Mouse (Mus musculus) gastrocnemius, adult 18-20 months (tissue): Measurements from ENCODE around the gene Cbr3. TPM values are rescaled to one million over a fixed set of nuclear protein-coding genes. Genes with fewer than 3 reads are reported as not detected.
"Not testable (repeated sequence)": the region's sequence is repeated elsewhere in the genome, so short reads cannot be mapped to it uniquely, and the experiment has no call there.

ENCODE experiments used
- DNase-seq: peaks from one replicate; pipeline ENCODE4 v3.0.0; 2021; ENCODE audit warnings: low spot score
- long read RNA-seq, 2 experiments: library from polyadenylated mRNA; stranded (forward); transcript quantifications; one replicate each; pipeline ENCODE4 v2.0.0; 2021
- total RNA-seq, 2 experiments: library from RNA; stranded (reverse); gene quantifications; 2 replicates each; pipeline ENCODE4 v1.2.3; 2021

Gene Cbr3
- total RNA-seq = 1 to 10 TPM in 1 of 2 experiments, under 1 TPM in 1; 0.91 to 1.4 TPM
- long read RNA-seq, experiment 1, partial matches to known transcripts = 0 of 2 reads
- long read RNA-seq, experiment 1, other reads (novel, unspliced or antisense) = 0 of 2 reads
- long read RNA-seq, experiment 2, partial matches to known transcripts = 0 of 1 reads
- long read RNA-seq, experiment 2, other reads (novel, unspliced or antisense) = 0 of 1 reads

DNA sequence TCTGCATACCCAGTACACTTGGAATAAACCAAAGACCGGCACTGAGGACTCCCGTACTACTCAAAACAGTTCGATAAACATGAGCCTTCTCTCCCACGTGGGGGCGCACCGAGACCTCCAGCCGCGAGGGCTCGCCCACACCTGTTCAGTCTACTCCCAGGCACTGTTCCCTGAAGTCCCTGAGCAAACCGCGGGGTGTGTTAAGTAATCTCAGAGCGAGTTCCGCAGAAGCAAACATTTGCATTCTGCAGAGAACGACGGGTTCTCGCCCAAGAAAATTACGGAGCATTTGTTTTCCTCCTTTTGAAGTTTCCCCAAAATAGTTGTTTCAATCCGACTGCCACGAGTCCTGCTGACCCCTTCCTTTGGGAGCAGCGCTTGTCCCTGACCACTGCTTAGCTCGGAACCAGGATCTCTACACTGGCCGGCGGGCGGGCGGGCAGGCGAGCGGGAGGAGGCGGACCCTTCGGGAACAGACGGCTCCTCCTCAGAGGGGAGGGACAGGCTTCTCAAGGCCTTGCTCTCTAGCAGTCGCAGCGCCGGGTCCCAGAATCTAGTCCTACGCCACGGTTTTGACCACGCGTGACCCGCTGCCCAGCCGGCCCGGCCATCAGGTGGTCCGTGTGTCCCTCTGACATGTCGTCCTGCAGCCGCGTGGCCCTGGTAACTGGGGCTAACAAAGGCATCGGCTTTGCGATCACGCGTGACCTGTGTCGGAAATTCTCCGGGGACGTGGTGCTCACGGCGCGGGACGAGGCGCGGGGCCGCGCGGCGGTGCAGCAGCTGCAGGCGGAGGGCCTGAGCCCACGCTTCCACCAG is at the start of gene Cbr3:
Gene Cbr3, plus strand, starts transcription at position 527 of the 819 bp plus-strand sequence.
- DNase-seq = peak; percentile 70

DNA sequence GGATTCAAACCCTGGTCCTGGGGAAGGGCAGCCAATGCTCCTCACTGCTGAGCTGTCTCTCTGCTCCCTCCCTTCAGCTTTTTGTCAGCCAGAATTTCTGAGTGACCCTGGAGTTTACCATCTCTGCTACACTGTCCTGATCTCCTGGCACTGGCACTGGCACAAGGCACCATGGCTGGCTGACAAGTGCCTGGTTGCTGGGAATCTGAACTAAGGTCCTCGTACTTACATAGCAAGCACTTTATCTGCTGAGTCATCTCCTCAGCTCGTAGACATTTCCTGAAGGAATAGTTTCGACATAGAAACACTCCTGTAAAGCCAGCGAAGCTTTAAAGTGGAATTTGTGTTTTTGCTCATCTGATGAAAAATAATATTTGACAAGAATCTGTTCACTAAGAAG is 39.0 kb upstream of the Cbr3 start:
- no peak for DNase-seq

DNA sequence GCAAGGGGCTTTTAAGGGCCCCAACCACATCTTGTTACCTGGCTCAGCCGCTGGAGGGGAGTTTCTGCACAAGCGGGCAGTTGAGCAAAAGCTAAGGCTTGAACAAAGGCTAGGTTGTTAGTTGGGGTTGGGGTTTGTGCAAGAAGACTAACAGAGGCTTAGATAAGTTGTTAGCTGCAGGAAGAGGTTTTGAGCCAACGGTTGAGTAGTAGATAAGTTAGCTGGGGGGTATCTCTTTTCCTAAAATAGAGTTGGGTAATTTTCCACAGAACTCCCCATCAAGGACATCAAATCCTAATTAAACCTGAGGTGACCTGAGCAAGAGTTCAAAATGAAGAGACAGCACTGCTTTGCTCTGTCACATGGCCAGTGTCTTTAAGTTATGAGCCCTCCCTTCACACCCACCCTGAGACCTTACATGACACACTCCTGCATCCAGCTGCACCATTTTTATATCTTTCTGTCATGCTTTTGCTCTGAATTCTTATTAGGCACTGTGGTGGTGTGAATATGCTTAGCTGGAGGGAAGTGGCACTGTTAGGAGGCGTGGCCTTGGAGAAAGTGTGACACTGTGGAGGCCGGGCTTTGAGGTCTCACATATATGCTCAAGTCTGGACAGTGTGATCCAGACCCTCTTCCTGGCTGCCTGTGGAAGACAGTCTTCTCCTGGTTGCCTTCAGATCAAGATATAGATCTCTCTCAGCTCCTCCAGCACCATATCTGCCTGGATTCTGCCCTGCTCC is 34.4 kb upstream of the Cbr3 start:
- no peak for DNase-seq

DNA sequence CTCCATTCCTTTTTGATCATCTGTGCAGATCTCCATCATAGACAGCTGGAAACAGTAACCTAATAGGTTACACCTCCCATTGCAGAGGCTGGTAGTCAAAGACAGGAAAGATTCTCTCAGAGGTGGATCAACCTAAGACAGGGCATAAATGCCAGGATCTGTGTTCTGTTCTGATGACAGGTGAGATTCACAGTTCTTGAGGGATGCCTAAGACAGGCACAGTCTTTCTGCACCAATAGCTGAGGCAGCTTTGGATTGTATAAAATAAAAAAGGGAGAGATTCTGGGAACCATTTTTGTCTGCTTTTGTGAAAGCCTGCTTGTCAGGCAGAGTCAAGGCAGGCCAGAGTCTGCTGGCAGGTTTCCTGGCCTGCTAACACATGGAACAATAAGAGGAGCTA is 15.0 kb upstream of the Cbr3 start:
- DNase-seq = no peak

DNA sequence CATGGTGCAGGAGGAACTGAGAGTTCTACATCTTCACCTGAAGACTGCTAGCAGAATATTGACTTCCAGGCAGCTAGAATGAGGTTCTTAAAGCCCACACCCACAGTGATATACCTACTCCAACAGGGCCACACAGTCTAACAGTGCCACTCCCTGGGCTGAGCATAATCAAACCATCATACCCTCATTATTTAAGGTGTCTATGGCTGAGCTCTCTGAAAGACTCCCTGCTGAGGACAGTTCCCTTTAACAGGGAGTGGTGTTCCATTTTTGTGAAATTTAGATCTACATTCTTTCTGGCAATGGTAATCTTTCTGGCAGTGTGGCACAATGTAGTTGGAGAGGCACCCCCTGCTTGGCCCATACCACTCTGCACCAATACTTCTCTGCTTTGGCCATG is 13.5 kb upstream of the Cbr3 start:
- no peak for DNase-seq

DNA sequence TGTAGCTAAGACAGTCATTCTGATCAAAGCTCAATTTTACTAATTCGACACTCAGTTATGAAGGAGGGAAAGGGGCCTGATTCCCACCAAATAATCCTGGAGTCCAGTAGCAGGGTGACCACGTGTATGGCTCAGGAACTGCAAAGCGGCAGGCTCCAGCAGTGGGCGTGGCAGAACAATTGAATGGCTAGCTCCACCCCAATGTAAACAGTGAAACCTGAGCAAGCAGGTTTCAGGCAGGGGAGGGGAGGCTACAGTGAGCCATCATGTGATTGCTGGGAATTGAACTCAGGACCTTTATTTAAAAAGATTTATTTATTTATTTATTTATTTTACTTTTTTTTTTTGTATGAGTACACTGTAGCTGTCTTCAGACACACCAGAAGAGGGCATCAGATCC is 12.5 kb upstream of the Cbr3 start:
- DNase-seq = not testable (repeated sequence)

DNA sequence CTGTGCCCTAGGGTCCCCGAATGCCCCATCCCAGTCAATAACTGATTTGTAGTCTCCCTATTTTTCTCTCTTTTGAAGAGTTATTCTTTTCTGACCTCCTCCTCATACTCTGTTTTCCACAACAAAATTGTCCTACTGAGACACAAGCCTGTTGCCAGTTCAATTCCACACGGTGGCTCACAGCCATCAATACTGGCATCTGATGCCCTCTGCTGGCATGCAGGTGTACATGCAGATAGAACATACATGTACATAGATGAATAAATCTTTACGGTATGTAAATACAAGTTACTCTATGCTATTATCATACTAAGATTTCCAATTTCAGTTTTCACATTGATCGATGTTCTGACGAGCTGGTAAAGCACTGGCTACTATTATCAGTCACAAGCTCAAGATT is 12.0 kb upstream of the Cbr3 start:
- no peak for DNase-seq

DNA sequence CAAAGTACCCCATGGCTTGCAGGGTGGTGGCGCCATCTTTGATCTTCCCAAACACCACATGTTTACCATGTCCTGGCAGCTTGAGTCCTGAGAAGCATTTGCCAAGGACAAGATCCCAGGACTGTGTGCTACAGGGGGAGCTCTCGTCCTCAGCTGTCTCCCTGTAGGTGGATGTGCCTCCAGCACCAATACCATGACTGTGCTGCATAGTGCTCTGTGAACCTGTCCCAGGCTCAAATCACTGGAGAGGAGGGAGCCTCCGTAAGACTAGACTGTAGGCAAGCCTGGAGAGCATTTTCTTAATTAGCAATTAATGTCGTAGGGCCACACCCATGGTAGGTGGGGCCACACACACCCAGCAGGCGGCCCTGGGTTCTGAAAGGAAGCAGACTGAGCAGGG is 6.6 kb upstream of the Cbr3 start:
- DNase-seq = no peak

DNA sequence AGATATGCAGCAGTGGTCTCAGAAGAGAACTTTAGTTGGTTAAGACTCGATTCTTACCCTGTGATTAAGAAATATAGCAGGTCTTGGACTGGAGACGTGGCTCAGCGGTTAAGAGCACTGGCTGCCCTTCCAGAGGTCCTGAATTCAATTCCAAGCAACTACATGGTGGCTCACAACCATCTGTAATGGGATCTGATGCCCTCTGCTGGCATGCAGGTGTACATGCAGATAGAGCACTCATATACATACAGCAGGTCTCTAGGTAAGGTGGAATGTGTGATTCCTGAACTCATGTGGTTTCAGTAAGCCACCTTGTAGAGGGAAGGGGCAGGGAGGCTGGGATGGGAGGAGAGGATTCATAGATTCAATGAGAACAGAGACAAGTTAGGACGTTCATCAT is 4.8 kb upstream of the Cbr3 start:
- no peak for DNase-seq

DNA sequence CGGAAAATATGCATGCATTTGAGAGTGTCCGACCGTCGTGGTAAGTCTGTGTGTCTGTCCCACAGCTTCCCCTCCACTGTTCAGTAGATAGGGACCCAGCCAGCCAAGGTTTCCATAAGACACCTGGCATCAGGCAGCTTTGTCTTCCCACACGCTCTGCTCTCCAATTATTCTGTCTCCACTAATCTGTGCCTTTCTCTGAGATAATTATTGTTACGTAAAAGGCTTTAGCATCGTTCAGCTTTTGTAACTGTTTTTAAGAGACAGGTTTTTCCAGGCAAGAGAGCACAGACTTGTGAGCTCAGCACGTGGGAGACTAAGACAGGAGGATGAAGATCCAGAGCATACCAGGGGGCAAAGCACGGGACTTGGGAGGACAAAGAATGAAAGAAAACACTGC is 3.9 kb upstream of the Cbr3 start:
- no peak for DNase-seq

DNA sequence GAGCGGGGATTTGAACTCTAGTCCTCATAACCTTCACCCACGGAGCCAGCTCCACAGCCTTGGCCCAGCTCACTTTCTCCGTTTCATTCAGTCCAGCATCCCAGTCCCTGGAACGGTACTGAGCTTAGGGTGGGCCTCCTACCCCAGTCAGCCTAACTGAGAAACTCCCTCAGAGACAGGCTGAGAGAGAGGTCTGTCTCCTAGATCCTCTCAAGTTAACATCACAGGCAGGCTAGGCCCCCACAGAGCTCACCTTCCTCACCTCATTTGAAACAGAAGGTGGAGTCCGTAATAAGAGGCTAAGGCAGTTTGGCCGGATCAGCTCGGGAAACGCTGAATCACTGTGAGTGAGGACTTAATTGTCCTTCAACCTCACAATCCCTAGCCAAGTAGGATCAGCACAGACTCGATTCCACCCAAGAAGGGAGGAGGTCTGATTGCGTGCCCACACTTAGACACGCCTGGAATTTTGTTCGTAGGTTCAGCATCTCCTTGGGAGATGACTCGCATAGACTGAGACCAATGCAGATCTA is 793 bp upstream of the Cbr3 start:
- no peak for DNase-seq

DNA sequence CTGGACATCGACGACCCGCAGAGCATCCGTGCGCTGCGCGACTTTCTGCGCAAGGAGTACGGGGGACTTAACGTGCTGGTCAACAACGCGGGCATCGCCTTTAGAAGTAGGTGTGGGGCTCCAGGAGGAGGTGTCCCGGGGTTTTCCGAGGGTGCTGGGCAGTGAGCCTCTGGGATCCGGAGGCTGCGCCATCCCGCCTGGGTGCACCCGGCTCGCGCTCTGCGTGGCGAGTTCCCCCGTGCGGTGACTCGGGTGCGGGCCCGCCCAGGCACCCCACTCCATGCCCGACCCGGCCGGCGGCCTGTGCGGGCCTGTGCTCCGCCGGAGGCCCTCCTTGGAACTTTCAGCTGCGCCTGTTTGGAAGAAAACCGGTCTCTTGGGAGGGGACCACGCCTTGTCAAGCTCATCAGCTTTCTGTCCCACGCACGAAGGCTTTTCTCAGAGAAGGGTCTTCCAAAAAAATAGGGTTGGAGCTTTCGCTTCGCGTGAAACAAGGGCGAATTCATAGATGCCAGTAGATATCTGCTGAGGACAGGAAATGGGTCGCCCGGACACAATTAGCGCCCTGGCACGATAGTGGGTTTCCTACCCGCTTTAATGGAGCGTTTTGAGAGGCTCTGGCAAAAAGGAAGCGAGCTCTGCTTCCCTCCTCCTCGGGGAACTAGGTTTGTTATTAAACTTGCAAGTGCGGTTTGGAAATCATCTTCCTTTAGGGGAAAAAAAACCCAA is 657 bp downstream of the Cbr3 start:
- DNase-seq = peak; percentile 42

DNA sequence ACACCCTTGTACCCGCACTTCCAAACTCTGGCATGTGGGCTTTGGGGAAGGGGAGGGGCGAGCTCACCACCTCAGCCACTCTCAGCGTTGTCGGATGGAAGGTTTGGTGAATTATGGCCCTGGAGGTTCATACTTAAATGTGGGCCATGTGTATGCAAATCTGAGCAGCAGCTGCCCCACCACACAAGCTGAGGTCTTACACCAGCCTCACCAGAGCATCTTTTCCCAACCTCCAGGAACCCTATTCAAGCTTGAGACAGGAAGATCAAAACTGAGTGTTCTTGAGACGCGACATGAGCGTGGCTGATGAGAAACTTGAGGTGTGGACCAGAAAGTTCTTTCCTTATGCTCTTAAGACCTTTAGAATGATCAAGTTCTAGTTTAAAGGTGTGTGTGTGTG is 1.4 kb downstream of the Cbr3 start:
- no peak for DNase-seq

DNA sequence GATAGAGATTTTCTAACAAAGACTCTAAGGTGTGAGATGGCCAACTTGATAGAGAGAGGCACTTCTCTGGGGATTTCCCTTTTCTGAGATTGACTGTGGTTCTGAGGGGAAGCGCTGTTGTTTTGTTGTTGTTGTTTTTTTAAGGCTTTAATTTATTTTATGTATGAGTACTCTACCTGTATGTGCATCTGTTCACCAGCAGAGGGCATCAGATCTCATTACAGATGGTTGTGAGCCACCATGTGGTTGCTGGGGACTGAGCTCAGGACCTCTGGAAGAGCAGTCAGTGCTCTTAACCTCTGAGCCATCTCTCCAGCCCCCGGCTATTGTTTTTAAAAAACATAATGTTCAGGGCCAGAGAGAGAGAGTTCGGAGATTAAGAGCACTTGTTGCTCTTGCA is 2.8 kb downstream of the Cbr3 start:
- not testable (repeated sequence) for DNase-seq

DNA sequence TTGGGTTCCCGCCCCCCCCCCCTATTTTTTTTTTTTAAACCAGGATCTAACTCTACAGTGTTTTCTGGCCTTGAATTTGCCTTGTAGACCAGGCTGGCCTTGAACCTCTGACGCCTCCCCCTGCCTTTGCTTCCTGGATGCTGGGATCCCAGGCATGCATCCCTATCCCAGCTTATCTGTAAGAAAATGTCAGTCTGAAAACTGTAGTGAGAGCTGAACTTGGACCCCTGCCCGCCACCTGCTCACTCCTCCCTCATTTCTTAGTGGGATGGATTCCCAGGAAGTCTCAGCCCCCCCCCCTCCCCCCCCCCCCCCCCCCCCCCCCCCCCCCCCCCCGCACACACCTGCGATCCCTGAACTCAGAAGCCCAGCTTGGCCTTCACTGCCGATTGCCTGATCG is 3.4 kb downstream of the Cbr3 start:
- DNase-seq = no peak

DNA sequence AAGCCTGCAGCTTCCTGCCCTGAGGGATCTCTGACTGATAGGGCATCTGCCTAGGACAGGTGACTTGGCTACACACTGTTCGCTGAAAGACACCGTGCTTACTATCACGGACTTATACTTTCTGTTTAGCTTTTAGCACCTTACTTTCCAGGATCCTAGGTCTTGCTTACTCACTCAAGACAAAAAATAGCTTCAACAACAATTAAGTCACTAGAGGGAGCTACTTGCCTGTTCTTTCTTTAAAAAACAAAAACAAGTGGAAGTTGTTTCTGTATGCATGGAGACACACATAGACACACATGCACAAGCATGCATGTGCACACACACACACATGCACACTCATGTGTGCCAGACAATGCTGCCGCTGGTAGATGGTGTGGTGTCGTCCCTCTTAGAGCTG is 3.9 kb downstream of the Cbr3 start:
- peak; percentile 20 for DNase-seq

DNA sequence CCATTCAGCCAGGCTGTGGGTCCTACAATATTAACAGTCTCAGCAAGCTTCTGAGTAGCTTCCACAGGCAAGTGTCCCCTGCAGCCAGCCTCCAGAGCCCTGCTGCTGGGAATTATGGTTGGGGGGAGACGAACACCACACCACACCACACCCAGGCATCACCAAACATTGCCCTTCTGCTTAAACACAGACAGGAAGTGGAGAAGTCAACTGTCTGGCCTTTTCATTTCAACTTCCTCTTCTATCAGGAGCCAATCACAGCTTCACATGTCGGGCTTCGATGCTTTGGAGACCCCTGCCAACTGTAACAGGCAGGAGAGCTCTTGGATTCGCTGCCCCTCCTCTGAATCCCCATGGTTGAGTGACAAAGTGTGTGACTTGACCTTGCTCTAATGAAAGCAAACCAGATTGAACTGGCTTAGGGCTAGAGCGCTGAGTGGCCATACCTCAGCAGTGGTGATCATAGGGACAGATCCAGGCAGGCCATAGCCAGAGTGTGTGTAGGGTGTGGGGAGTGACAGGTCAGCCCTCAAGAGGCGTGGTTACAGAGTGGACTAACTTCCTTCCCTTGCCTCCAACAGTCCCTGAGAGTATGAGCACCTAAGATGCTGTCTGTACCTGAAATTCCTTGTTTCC is 8.3 kb downstream of the Cbr3 start:
- no peak for DNase-seq

DNA sequence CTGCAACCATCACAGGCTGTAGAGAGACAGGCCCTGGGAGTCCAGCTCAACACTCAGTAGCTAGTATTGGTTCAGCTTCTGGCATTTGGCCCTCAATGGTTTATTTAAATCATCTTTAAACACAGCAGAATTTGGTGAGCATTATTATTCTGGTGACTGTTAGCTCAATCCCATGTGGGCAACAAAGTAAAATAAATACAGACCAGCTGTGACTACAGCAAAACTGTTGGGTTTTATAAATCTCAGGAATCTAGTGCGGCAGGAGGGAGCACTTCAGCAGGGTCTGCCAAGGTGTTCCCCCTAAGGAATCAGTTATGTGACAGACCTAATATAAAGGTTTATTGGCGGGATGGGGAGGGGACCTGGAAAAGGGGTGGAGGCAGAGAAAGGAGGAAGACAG is 9.7 kb downstream of the Cbr3 start:
- no peak for DNase-seq

DNA sequence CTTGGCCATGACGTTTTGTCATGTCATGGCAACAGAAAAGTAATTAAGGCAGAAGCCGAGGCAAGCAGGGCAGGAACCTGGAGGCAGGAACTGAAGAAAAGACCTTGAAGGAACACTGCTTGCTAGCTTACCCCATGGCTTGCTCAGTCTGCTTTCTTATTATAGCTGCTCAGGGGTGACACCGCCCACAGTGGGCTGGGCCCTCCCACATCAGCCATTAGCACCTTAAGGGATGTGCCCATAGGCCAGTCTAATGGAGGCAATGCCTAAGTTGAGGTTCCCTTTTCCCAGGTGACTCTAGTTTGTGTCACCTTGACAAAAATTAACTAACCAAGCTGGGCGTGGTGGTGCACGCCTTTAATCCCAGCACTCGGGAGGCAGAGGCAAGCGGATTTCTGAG is 24.1 kb downstream of the Cbr3 start:
- no peak for DNase-seq

DNA sequence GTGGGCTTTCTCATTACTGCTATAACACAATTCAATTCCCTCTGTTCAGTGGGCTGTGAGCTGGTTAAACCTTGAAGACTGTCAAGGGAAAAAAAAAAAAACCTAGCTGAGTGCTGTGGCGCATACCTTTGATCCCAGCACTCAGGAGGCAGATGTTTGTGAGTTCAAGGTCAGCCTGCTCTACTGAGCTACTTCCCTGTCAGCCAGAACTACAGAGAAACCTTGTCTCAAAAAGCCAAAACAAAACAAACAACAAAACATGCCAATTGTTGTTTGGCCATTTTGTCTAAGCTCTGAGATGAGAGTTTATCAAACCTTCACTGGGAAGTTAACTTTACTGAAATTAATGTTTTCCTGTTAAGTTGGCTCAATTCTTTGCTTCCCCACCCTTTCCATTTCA is 26.2 kb downstream of the Cbr3 start:
- no peak for DNase-seq

DNA sequence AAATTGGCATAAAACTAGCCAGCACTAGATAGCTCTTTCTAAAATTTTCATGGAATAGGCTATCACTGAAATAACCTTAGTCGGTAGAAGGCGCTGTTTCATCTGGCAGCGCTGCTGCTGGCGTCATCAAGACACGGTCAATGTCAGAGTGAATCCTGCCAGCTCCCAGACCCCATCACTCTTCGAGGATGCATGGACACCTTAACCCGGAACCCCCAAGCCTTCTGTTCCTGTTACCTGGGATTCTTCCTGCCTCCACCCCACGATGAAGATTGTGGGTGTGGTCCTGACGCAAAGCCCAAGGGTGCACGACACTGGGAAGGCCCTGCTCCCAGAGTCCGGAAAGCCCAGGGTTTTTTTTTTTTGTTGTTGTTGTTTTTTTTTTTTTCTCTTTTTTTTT is 27.9 kb downstream of the Cbr3 start:
- peak; percentile 84 for DNase-seq
